Mouse (Mus musculus): ENCODE measurements at regions not wholly inside any gene's neighbourhood (a gene's known extent, or its start where the extent isn't known, plus 50 kb on each side); places are given as distances from the start of the nearest gene placed in this dataset.

DNA sequence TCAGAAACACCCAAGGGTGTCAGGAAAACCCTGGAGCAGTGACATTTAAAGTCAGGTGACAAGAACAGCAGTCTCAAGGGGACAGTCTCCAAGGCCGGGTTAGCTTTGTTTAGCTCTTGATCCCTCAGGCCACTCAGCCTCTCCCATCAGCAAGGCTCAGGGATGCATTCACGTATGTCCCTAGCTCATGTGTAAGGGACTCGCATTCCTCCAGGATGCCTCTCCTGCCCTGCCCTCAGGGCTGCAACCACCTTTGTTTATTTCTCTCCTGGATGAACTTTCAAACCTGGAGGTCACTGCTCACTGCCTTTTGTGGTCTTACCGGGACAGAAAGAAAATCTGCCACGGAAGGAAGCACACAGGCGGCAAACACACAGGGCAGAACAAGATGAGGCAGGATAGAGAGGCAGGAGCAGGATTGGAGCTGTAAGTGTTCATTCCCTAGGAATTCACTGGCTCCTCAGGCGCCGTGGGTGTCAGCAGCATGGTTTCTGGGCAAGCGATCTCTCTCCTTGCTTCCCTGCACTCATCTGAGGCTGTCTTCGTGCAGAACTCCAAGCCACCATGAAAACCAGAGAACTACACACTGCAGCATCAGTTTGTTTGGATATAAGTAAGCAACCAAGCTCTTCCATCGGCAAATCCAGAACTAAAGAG, 90.2 kb upstream of the Klf14 start:
- no peak for TF ChIP-seq POLR2A (IDR thresholded peaks at IDR 0.05; ENCODE audit: extremely low read depth, insufficient read depth, low read length)
- TF ChIP-seq CTCF (IDR thresholded peaks at IDR 0.05; ENCODE audit: extremely low read depth, insufficient read depth, low read length), result no peak

All from cortical plate, adult 2 months (tissue).